Mouse (Mus musculus): ENCODE data around the gene Slc16a14. TPM values are rescaled to one million over a fixed set of nuclear protein-coding genes. Genes with fewer than 3 reads are reported as not detected.

Gene Slc16a14
- polyA plus RNA-seq, 1 experiment from 2014 or later = 0.05 TPM

DNA sequence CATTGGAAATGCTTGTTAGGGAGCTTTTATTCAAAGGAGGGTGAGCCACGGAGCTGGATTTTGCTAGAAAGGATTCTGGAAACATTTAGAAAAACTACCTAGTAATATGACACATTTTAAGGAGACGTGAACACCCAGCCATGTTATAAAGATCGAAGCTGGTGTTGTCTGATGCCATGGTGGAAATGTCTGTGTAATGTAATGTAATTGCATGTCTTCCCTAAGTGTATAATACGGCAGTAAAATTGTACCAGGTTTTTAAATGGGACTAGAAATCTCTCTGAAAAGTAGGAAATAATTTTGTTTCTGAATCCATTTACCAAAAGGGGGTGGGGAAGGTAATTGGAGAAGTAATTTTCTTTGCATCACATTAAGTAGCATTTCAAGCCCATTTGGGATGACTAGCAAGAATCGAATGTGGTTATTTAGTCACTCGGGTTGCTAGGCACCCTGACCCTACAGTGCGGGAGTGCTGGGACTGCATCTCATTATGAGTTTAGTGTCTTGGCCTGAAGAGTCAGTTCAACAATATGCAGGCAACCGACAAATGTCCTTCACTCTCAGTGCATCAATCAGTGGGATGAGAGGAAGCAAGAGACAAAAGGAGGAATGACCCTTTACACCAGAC lies 24.6 kb downstream of the Slc16a14 start:
- Histone ChIP-seq H3K27me3 (no peaks in the 10 kb centered on the region), H3K9ac (no peak overlapping the region), H3K4me3 (no peak overlapping the region), H3K36me3 (no peaks in the 10 kb centered on the region), H3K27ac (no peak overlapping the region), H3K4me1 (replicated peaks) (no peaks in the 10 kb centered on the region), H3K4me2 (no peak overlapping the region), H3K9me3 (replicated peaks) (no peaks in the 10 kb centered on the region)
- WGBS = 77% methylated on average over 8 of the region's 8 CpGs
- ATAC-seq (replicated peaks; ENCODE audit: insufficient number of reproducible peaks, insufficient read depth, low FRiP score, low read depth) = no peak

GRCm38 (mm10) chr1:84904467-84904866 lies 30.5 kb downstream of the Slc16a14 start:
- Histone ChIP-seq H3K4me3 (no peak overlapping the region), H3K27ac (no peak overlapping the region), H3K27me3 (no peaks in the 10 kb centered on the region), H3K4me1 (replicated peaks) (no peaks in the 10 kb centered on the region), H3K4me2 (no peak overlapping the region), H3K36me3 (no peaks in the 10 kb centered on the region), H3K9ac (no peak overlapping the region), H3K9me3 (replicated peaks) (no peaks in the 10 kb centered on the region)
- ATAC-seq (replicated peaks; ENCODE audit: insufficient number of reproducible peaks, insufficient read depth, low FRiP score, low read depth) = no peak
- WGBS = 92% methylated on average over 2 of the region's 2 CpGs

DNA sequence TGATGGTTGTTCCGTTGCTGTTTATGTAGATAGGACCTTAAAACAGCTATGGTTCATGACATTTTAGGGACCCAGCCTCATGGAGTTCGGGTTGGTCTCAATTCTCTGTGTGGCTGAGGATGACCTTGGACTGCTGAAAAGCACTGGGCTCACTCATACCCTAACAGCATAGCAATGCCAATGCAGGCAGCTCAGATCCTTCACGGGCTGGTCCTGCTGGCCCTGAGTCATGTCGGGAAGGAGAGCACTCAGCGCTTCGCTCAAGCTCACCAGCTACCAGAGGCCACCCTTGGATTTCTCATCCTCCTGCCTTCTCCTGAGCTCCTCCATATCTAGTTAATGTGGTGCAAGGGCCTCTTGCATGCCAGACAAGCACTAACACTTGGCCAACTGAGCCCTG lies 35.8 kb downstream of the Slc16a14 start:
- ATAC-seq (replicated peaks; ENCODE audit: insufficient number of reproducible peaks, insufficient read depth, low FRiP score, low read depth) = no peak
- 86% methylated on average over 6 of the region's 6 CpGs for WGBS
- no peaks in the 10 kb centered on the region for H3K9me3 ChIP-seq (replicated peaks)
- no peaks in the 10 kb centered on the region for H3K4me1 ChIP-seq (replicated peaks)
- H3K27ac ChIP-seq = no peak overlapping the region
- H3K36me3 ChIP-seq = no peaks in the 10 kb centered on the region
- H3K4me2 ChIP-seq = no peak overlapping the region
- H3K27me3 ChIP-seq = no peaks in the 10 kb centered on the region
- H3K9ac ChIP-seq = no peak overlapping the region
- H3K4me3 ChIP-seq = no peak overlapping the region

- 74% methylated on average over 6 of the region's 6 CpGs for WGBS
- Histone ChIP-seq H3K9ac (no peak overlapping the region), H3K36me3 (no peaks in the 10 kb centered on the region), H3K4me1 (replicated peaks) (no peaks in the 10 kb centered on the region), H3K27me3 (no peaks in the 10 kb centered on the region), H3K27ac (no peak overlapping the region), H3K4me3 (no peak overlapping the region), H3K4me2 (no peak overlapping the region), H3K9me3 (replicated peaks) (no peaks in the 10 kb centered on the region)
- ATAC-seq (replicated peaks; ENCODE audit: insufficient number of reproducible peaks, insufficient read depth, low FRiP score, low read depth) = no peak
These were observed 37.6 kb downstream of the Slc16a14 start for GRCm38 (mm10) chr1:84897364-84897763.

DNA sequence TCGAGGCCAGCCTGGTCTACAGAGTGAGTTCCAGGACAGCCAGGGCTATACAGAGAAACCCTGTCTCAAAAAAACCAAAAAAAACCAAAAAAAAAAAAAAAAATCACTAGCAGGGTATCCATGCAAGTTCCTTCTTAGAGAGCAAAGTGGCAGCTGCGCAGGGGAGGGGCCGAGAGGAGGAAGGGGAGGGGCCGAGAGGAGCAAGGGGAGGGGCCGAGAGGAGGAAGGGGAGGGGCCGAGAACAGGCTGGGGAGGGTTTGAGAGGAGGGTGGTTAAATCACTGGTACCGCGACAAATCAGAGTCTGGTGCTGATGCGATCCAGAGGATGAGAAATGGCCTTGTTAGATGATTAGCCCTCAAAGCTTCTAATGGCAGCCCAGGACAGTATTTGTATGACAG lies 43.2 kb downstream of the Slc16a14 start:
- no peaks in the 10 kb centered on the region for H3K9me3 ChIP-seq (replicated peaks)
- 84% methylated on average over 7 of the region's 9 CpGs for WGBS
- no peaks in the 10 kb centered on the region for H3K27me3 ChIP-seq
- H3K4me1 ChIP-seq (replicated peaks) = no peaks in the 10 kb centered on the region
- no peak for ATAC-seq (replicated peaks; ENCODE audit: insufficient number of reproducible peaks, insufficient read depth, low FRiP score, low read depth)
- no peak overlapping the region for H3K27ac ChIP-seq
- H3K4me3 ChIP-seq = no peak overlapping the region
- H3K9ac ChIP-seq = no peak overlapping the region
- H3K36me3 ChIP-seq = no peaks in the 10 kb centered on the region
- H3K4me2 ChIP-seq = no peak overlapping the region

DNA sequence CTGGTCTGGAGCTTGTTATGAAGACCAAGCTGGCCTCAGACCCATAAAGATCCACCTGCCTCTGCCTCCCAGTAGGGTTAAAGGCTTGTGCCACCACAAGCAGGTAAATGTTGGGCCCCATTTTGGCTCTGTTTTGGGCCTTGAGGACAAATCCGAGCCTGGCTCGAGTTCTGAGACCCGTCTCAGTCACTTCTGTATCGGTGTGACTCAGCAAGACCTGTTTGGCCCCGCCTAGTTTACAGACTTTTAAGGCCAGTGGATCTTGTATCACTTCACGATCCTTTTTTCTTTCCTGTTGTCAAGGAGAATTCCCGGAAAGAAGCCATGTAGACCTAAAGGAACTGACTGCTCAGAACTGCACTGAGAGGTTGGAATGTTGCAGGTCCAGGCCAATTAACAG lies 44.4 kb downstream of the Slc16a14 start:
- no peak for ATAC-seq (replicated peaks; ENCODE audit: insufficient number of reproducible peaks, insufficient read depth, low FRiP score, low read depth)
- Histone ChIP-seq H3K27me3 (no peaks in the 10 kb centered on the region), H3K9ac (no peak overlapping the region), H3K36me3 (no peaks in the 10 kb centered on the region), H3K4me2 (no peak overlapping the region), H3K4me1 (replicated peaks) (no peaks in the 10 kb centered on the region), H3K4me3 (no peak overlapping the region), H3K27ac (no peak overlapping the region), H3K9me3 (replicated peaks) (no peaks in the 10 kb centered on the region)
- WGBS = 67% methylated on average over 7 of the region's 7 CpGs

GRCm38 (mm10) chr1:84890005-84890393 lies 44.9 kb downstream of the Slc16a14 start:
- no peak overlapping the region for H3K4me3 ChIP-seq
- H3K27me3 ChIP-seq = no peaks in the 10 kb centered on the region
- no peaks in the 10 kb centered on the region for H3K4me1 ChIP-seq (replicated peaks)
- no peak overlapping the region for H3K9ac ChIP-seq
- no peak overlapping the region for H3K27ac ChIP-seq
- H3K9me3 ChIP-seq (replicated peaks) = no peaks in the 10 kb centered on the region
- no peaks in the 10 kb centered on the region for H3K36me3 ChIP-seq
- 40% methylated on average over 7 of the region's 7 CpGs for WGBS
- no peak for ATAC-seq (replicated peaks; ENCODE audit: insufficient number of reproducible peaks, insufficient read depth, low FRiP score, low read depth)
- no peak overlapping the region for H3K4me2 ChIP-seq

DNA sequence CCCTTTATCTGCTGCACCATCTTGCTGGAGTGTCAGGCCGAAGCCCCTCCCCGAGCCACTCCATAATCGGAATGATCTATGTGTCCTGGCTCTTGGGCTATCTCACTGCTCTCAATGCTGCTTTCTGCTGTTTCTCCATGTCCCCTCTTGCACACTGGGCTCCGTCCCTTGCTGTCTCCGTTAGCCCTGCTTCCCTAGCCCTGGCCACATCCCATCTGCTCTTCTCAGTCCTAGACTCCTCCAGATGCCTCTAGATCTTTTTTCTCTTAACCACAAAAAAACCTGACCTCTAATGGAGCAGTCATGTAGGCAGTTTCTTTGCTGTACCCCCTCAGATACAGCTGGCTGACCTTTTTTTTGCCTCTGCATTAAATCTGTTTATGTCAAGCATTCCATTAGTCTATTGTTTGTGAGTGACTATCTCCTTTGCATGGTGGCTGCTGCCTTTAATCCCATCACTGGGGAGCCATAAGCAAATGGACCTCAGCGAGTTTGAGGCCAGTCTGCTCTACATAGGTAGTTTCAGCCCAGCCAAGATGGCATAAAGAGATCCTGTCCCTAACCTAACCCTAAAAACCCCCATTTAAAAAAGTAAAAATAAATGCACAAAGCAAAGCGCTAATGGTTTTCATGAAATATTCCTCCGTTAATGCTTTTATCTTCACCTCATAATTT lies 45.5 kb downstream of the Slc16a14 start:
- Histone ChIP-seq H3K4me2 (no peak overlapping the region), H3K4me3 (no peak overlapping the region), H3K36me3 (no peaks in the 10 kb centered on the region), H3K9me3 (replicated peaks) (no peaks in the 10 kb centered on the region), H3K4me1 (replicated peaks) (no peaks in the 10 kb centered on the region), H3K27me3 (no peaks in the 10 kb centered on the region), H3K27ac (no peak overlapping the region), H3K9ac (no peak overlapping the region)
- 62% methylated on average over 8 of the region's 8 CpGs for WGBS
- no peak for ATAC-seq (replicated peaks; ENCODE audit: insufficient number of reproducible peaks, insufficient read depth, low FRiP score, low read depth)

DNA sequence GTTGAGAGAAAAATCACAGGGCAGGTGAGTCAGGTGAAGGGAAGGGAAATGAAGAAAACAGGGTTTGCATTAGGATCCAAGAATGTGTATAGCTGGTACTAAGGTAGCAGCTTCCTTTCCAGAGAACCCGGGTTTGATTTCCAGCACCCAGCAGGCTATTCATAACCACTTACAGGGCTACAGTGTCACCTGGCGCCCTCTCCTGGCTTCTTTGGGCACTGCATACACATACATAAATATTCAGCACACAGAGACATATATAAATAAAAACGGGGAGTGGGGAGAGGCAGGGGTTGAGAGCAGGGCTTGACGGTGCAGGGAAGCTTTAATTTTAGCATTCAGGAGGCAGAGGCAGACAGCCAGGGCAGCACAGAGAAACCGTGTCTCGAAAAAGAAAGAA lies 49.0 kb downstream of the Slc16a14 start:
- WGBS = 83% methylated on average over 6 of the region's 6 CpGs
- H3K27me3 ChIP-seq = no peaks in the 10 kb centered on the region
- H3K4me2 ChIP-seq = no peak overlapping the region
- H3K27ac ChIP-seq = no peak overlapping the region
- no peak overlapping the region for H3K9ac ChIP-seq
- no peak overlapping the region for H3K4me3 ChIP-seq
- H3K9me3 ChIP-seq (replicated peaks) = no peaks in the 10 kb centered on the region
- no peaks in the 10 kb centered on the region for H3K4me1 ChIP-seq (replicated peaks)
- no peak for ATAC-seq (replicated peaks; ENCODE audit: insufficient number of reproducible peaks, insufficient read depth, low FRiP score, low read depth)
- H3K36me3 ChIP-seq = no peaks in the 10 kb centered on the region

DNA sequence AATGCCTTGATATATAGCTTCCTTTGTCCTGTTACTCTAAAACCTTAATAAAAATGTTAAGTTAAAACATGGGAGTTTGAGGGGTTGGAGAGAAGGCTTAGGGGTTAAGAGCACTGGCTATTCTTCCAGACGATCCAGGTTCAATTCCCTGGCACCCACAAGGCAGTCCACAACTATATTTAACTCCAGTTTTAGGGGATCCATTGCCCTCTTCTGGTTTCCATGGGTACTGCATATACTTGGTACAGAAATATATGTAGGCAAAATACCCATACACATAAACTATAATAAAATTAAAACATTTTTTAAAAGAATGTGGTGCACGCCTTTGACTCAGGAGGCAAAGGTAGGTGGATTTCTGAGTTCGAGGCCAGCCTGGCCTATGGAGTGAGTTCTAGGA lies 49.8 kb downstream of the Slc16a14 start:
- whole genome bisulfite sequencing = 76% methylated on average over 3 of the region's 3 CpGs
- ATAC-seq (replicated peaks; ENCODE audit: insufficient number of reproducible peaks, insufficient read depth, low FRiP score, low read depth) = no peak
- H3K9me3 ChIP-seq (replicated peaks) = no peaks in the 10 kb centered on the region

DNA sequence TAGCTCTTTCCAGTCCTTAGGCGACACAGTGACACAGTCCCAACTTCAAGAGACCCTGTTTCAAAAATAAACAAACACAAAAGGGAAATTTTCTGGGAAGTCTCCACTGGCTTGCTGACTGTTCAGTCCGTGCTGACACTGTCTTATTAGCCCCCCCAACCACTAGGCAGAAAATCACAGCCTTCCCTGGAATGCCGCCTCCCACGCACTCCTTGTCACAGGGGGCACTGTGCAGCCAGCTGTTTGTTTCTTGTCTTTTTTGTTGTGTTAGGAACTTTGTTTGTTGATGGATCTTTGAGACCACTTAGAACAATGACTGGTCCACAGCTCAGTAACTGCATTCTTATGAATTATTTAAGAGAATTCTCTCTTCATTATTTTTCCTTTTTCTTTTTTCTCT lies 51.0 kb downstream of the Slc16a14 start:
- no peak overlapping the region for H3K9ac ChIP-seq
- no peak overlapping the region for H3K4me2 ChIP-seq
- no peak overlapping the region for H3K27ac ChIP-seq
- H3K27me3 ChIP-seq = no peaks in the 10 kb centered on the region
- no peak for ATAC-seq (replicated peaks; ENCODE audit: insufficient number of reproducible peaks, insufficient read depth, low FRiP score, low read depth)
- no peak overlapping the region for H3K4me3 ChIP-seq
- no peaks in the 10 kb centered on the region for H3K36me3 ChIP-seq
- 58% methylated on average over 4 of the region's 4 CpGs for WGBS
- no peaks in the 10 kb centered on the region for H3K9me3 ChIP-seq (replicated peaks)
- H3K4me1 ChIP-seq (replicated peaks) = no peaks in the 10 kb centered on the region

More for the DNA sequence above, 49.8 kb downstream of the Slc16a14 start:
- no peak overlapping the region for H3K4me2 ChIP-seq
- no peak overlapping the region for H3K9ac ChIP-seq
- no peak overlapping the region for H3K27ac ChIP-seq
- no peaks in the 10 kb centered on the region for H3K27me3 ChIP-seq
- H3K4me3 ChIP-seq = no peak overlapping the region
- H3K36me3 ChIP-seq = no peaks in the 10 kb centered on the region
- no peaks in the 10 kb centered on the region for H3K4me1 ChIP-seq (replicated peaks)

DNA sequence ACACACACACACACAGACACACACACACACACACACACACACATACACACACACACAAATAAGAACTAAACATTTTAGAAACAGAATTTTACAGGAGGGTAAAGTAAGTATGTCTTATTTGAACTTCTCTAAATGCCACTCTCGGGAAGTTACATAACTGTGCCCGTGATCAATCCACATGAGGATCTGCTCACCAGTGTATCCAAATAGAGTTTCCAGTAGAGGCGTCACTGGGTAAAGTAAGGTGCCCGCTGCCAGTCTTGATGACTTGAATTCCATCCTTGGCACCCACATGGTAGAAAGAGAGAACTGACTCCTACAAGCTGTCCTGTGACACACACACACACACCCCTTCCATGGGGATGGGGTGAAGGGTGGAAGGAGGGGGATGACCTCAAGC lies 52.0 kb downstream of the Slc16a14 start:
- H3K4me3 ChIP-seq = no peak overlapping the region

More for the DNA sequence above, 52.0 kb downstream of the Slc16a14 start:
- 92% methylated on average over 4 of the region's 4 CpGs for WGBS
- H3K4me1 ChIP-seq (replicated peaks) = no peaks in the 10 kb centered on the region
- no peak overlapping the region for H3K4me2 ChIP-seq
- no peak overlapping the region for H3K27ac ChIP-seq
- H3K27me3 ChIP-seq = no peaks in the 10 kb centered on the region
- ATAC-seq (replicated peaks; ENCODE audit: insufficient number of reproducible peaks, insufficient read depth, low FRiP score, low read depth) = no peak
- H3K9me3 ChIP-seq (replicated peaks) = no peaks in the 10 kb centered on the region
- no peak overlapping the region for H3K9ac ChIP-seq
- H3K36me3 ChIP-seq = no peaks in the 10 kb centered on the region

Data from heart, embryonic 15.5 days (tissue).